9 mouse cellular contexts compared by ENCODE assay signal in genomic region chr15:80015211-80015952, GRCm38 (mm10). TPM values are rescaled to one million over a fixed set of nuclear protein-coding genes. Genes with fewer than 3 reads are reported as not detected.
DNase-seq lines count a peak whose midpoint lies in the region; ATAC-seq lines count a peak whose summit lies in the region.
"Had no signal": no experiment of that assay in that cellular context is flagged by ENCODE, and none has a peak within 500 bp of the region (broad histone marks: within the 10 kb centered on the region; RNA-seq: fewer than 3 reads in every experiment).

No protein-coding gene starts in this region.

- no peak for DNase-seq in heart, postnatal 4 days
- DNase-seq in brain, adult 2 months (ENCODE audit: low read depth, low spot score), result peak; percentile 89
- peak; percentile 51 to 60 for DNase-seq in frontal cortex, postnatal 14 days (ENCODE audit: low spot score in 2 of 2)
- DNase-seq in midbrain, embryonic 10.5 days (ENCODE audit: low spot score), result no peak
- no peak for DNase-seq in spleen, postnatal 4 days (ENCODE audit: low spot score in 2 of 2)
- DNase-seq in lung, postnatal 36 days, result no peak

- no peak overlapping the region; the same call in 1 of the 2 replicates for H3K9ac ChIP-seq in heart, embryonic 15.5 days

- no peaks in the 10 kb centered on the region for H3K36me3 ChIP-seq in heart, embryonic 15.5 days
- H3K36me3 ChIP-seq in midbrain, embryonic 10.5 days, result no peaks in the 10 kb centered on the region
- H3K36me3 ChIP-seq: G1E had no signal

- WGBS in heart, embryonic 15.5 days, result 68% methylated on average over 7 of the region's 7 CpGs
- 62% methylated on average over 7 of the region's 7 CpGs for WGBS in midbrain, embryonic 10.5 days

- H3K4me2 ChIP-seq in heart, embryonic 15.5 days, result peak overlapping the region; percentile 96

- H3K27me3 ChIP-seq in heart, embryonic 15.5 days, result peaks cover 67% of the 10 kb centered on the region
- peaks cover 71% of the 10 kb centered on the region for H3K27me3 ChIP-seq in midbrain, embryonic 10.5 days (ENCODE audit: low read depth, poor library complexity, severe bottlenecking)

- H3K4me3 ChIP-seq in heart, embryonic 15.5 days, result peak overlapping the region; percentile 60
- peak overlapping the region; percentile 79; the same call in 1 of the 2 replicates for H3K4me3 ChIP-seq in midbrain, embryonic 10.5 days

- ATAC-seq in heart, embryonic 15.5 days (replicated peaks; ENCODE audit: insufficient number of reproducible peaks, insufficient read depth, low FRiP score, low read depth), result no peak
- no peak for ATAC-seq in inflammation-experienced regulatory T-cells, adult 6 months

- peaks cover 39% of the 10 kb centered on the region for H3K4me1 ChIP-seq in heart, embryonic 15.5 days (replicated peaks)
- peaks cover 36% of the 10 kb centered on the region for H3K4me1 ChIP-seq in midbrain, embryonic 10.5 days

- no peaks in the 10 kb centered on the region for H3K9me3 ChIP-seq in heart, embryonic 15.5 days (replicated peaks)
- no peaks in the 10 kb centered on the region for H3K9me3 ChIP-seq in midbrain, embryonic 10.5 days (replicated peaks)

- no peak overlapping the region for H3K27ac ChIP-seq in heart, embryonic 15.5 days
- H3K27ac ChIP-seq in midbrain, embryonic 10.5 days (replicated peaks), result no peak overlapping the region

RNA-seq across cellular contexts. Expression of gene Pdgfb, which starts 0.6 kb away (rescaled TPM):
- polyA plus RNA-seq in heart, embryonic 15.5 days (2015; fragmentation: Nextera tagmentation; extraction: Ambion mirVana), result 3.7 and 4.0 TPM in 2 replicates
- total RNA-seq in heart, postnatal 4 days (2021), result 10 to 100 TPM; 46.4 to 50.7 TPM
- 1.4 and 1.7 TPM in 2 replicates for polyA plus RNA-seq in midbrain, embryonic 10.5 days (2016; fragmentation: Nextera tagmentation; extraction: Ambion mirVana)
- 1 to 10 TPM; 1.4 to 2.1 (median 2.1) TPM for polyA plus RNA-seq in inflammation-experienced regulatory T-cells, adult 6 months (2017; shearing (Covaris generic))
- polyA plus RNA-seq: G1E had no signal

RNA-seq across cellular contexts. Expression of gene Cbx7, which starts 44.5 kb away (rescaled TPM):
- 0.63 and 1.9 TPM in 2 replicates for polyA plus RNA-seq in heart, embryonic 15.5 days (2015; fragmentation: Nextera tagmentation; extraction: Ambion mirVana)
- total RNA-seq in heart, postnatal 4 days (2021), result 1 to 10 TPM; 1.7 to 2.0 TPM
- 2.9 and 3.5 TPM in 2 replicates for polyA plus RNA-seq in midbrain, embryonic 10.5 days (2016; fragmentation: Nextera tagmentation; extraction: Ambion mirVana)
- polyA plus RNA-seq in inflammation-experienced regulatory T-cells, adult 6 months (2017; shearing (Covaris generic)), result 10 to 100 TPM; 13.3 to 48.6 (median 38.5) TPM

Comparison
In these comparisons a context has a peak if more than half of its experiments do, and no peak if none do; other contexts are left out.
1. DNase-seq: peak in brain, adult 2 months (single experiment) and frontal cortex, postnatal 14 days (2 of 2); none in heart, postnatal 4 days (single experiment), midbrain, embryonic 10.5 days (single experiment), spleen, postnatal 4 days (0 of 2) and lung, postnatal 36 days (single experiment).